ENCODE assay signal across 14 mouse cellular contexts in the genomic region with DNA sequence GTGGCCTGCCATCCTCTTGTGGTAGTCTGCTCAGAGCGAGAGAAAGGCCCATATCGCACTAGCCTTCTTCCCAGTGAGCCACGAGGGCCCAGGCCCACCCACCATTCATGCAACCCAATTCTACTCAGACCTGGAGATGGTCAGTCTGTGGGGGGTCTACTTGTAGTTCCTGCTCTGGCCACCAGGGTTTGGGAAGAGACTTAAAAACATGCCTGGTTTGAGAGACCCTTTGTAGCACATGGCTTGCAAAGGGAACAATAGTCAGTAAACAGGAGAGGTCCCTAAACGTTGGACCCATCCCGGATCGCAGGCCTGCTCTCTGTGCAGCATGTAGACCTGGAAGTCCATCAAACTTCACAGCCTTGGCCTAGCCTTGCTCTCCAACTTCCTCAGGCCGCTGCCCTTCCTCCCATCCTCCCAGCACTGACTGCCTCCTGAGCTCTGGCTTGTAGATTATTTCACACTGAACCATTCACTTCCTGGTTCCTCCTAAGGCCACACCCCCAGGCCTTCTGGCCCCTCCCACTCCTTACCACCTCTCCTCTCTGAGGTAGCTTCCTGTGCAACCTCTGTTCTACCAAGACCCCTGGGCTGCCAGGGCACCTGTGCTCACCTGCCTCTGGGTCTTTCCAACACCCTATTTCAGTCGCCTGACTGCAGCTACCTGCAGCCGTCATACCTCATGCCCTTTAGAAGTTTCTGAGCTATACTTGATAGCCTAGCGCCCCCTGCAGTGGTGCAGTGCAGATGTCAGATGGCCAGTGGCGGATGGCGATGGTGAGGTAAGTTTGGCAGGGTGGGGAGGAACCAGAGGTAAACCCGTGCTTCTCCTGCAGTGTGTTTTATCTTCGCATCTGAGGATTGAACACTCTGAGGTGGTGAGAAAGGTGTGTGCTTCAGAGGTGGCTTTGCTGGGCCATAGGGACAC. TPM values are rescaled to one million over a fixed set of nuclear protein-coding genes. Genes with fewer than 3 reads are reported as not detected.
A peak's percentile ranks its signal among the peaks of the same experiment; 100 is the strongest.
DNase-seq lines count a peak whose midpoint lies in the region; ATAC-seq and TF ChIP-seq lines count a peak whose summit lies in the region.
"Had no signal": no experiment of that assay in that cellular context is flagged by ENCODE, and none has a peak within 500 bp of the region (broad histone marks: within the 10 kb centered on the region; RNA-seq: fewer than 3 reads in every experiment).

No protein-coding gene starts in this region.

- no peaks in the 10 kb centered on the region for H3K9me3 ChIP-seq in kidney, postnatal 0 days (replicated peaks; ENCODE audit: low read length)
- no peaks in the 10 kb centered on the region for H3K9me3 ChIP-seq in CH12.LX (replicated peaks; ENCODE audit: low read length)
- no peaks in the 10 kb centered on the region for H3K9me3 ChIP-seq in midbrain, postnatal 0 days (ENCODE audit: low read length)

- TF ChIP-seq CTCF in kidney, postnatal 0 days (IDR thresholded peaks at IDR 0.05; ENCODE audit: low read depth) = peak; percentile 18; the same call in 1 of the 2 replicates
- TF ChIP-seq CTCF in CH12.LX (conservative IDR thresholded peaks at IDR 0.05 in 1 of 2, IDR thresholded peaks at IDR 0.05 in 1 of 2; ENCODE audit: low read depth in 2 of 2, low read length in 2 of 2) = peak; percentile 44 to 52; a peak in 3 of 4 replicates
- peak; percentile 49 for TF ChIP-seq CTCF in midbrain, postnatal 0 days (IDR thresholded peaks at IDR 0.05)

- peak; percentile 30; the same call in 1 of the 2 replicates for TF ChIP-seq POLR2A in CH12.LX (IDR thresholded peaks at IDR 0.05; ENCODE audit: low read depth, low read length)

- WGBS in kidney, postnatal 0 days = 83% methylated on average over 14 of the region's 14 CpGs
- WGBS in midbrain, postnatal 0 days = 83% methylated on average over 14 of the region's 14 CpGs

- ATAC-seq in kidney, postnatal 0 days (replicated peaks; ENCODE audit: low FRiP score, low read depth) = no peak; the same call in 1 of the 2 replicates
- ATAC-seq in common myeloid progenitor, adult 5-6 weeks (replicated peaks; ENCODE audit: low read depth, poor library complexity, severe bottlenecking) = 0 out of 2 replicates have a peak, but pooled peaks have one; percentile 38
- ATAC-seq in midbrain, postnatal 0 days (ENCODE audit: low FRiP score) = no peak

- H3K4me3 ChIP-seq in kidney, postnatal 0 days (replicated peaks; ENCODE audit: low read depth, low read length) = no peak overlapping the region
- no peak overlapping the region for H3K4me3 ChIP-seq in CH12.LX (replicated peaks in 1 of 3; ENCODE audit: low read depth in 2 of 3, low read length in 2 of 3, poor library complexity in 1 of 3)
- no peak overlapping the region for H3K4me3 ChIP-seq in midbrain, postnatal 0 days (ENCODE audit: low read depth, low read length)

- H3K27me3 ChIP-seq in kidney, postnatal 0 days (ENCODE audit: insufficient read depth, low read length) = no peaks in the 10 kb centered on the region
- peaks cover 6% of the 10 kb centered on the region for H3K27me3 ChIP-seq in CH12.LX (replicated peaks)
- no peaks in the 10 kb centered on the region for H3K27me3 ChIP-seq in midbrain, postnatal 0 days (ENCODE audit: insufficient read depth, low read length)

- TF ChIP-seq EP300 in CH12.LX (IDR thresholded peaks at IDR 0.05; ENCODE audit: low read length) = no peak

- no peaks in the 10 kb centered on the region for H3K36me3 ChIP-seq in kidney, postnatal 0 days (ENCODE audit: insufficient read depth, low read length)
- no peaks in the 10 kb centered on the region for H3K36me3 ChIP-seq in CH12.LX (replicated peaks in 1 of 2; ENCODE audit: control insufficient read depth in 1 of 2, insufficient read depth in 1 of 2, low read length in 1 of 2)
- no peaks in the 10 kb centered on the region for H3K36me3 ChIP-seq in midbrain, postnatal 0 days (ENCODE audit: insufficient read depth, low read length)

- dilution Hi-C loops in CH12.LX (cut with MboI; ENCODE audit: extremely low pct_ligation_motif_present, extremely low pct_unique_long_range_greater_than_20kb, low sequenced_read_pairs) = no loop called here

- in situ Hi-C loops in CH12.LX (cut with MboI; ENCODE audit: low pct_ligation_motif_present, low pct_unique_long_range_greater_than_20kb, low sequenced_read_pairs) = no loop called here

- peaks cover 7% of the 10 kb centered on the region; the same call in 1 of the 2 replicates for H3K4me1 ChIP-seq in kidney, postnatal 0 days (replicated peaks; ENCODE audit: insufficient read depth, low read length)
- peaks cover 0 to 4% of the 10 kb centered on the region in 2 experiments; a peak in 2 of 4 replicates for H3K4me1 ChIP-seq in CH12.LX (ENCODE audit: control insufficient read depth in 1 of 2, insufficient read depth in 2 of 2)
- peaks cover 4% of the 10 kb centered on the region; the same call in 1 of the 2 replicates for H3K4me1 ChIP-seq in midbrain, postnatal 0 days (ENCODE audit: insufficient read depth, low read length)

- DNase-seq in kidney, postnatal 0 days (ENCODE audit: low spot score) = no peak
- no peak for DNase-seq in kidney, postnatal 25 days
- DNase-seq in CH12.LX (ENCODE audit: extremely low read depth) = peak; percentile 49
- DNase-seq in midbrain, postnatal 0 days (ENCODE audit: low spot score) = no peak
- no peak for DNase-seq in ovary, postnatal 14 days (ENCODE audit: low spot score)
- no peak for DNase-seq in urinary bladder, adult 2 months (ENCODE audit: low spot score)
- no peak for DNase-seq in cerebellum, postnatal 4 days (ENCODE audit: low spot score in 2 of 2)
- DNase-seq: adrenal gland, adult 2 months; kidney, postnatal 10 days; retina, postnatal 1 day had no signal

- no peak overlapping the region for H3K9ac ChIP-seq in kidney, postnatal 0 days (ENCODE audit: low read depth, low read length)
- no peak overlapping the region for H3K9ac ChIP-seq in CH12.LX (ENCODE audit: insufficient read depth, low read depth)
- no peak overlapping the region for H3K9ac ChIP-seq in midbrain, postnatal 0 days (replicated peaks; ENCODE audit: low read length, poor library complexity, severe bottlenecking)

- TF ChIP-seq RAD21 in CH12.LX (IDR thresholded peaks at IDR 0.05; ENCODE audit: low read depth, low read length) = peak; percentile 14

- no peak overlapping the region for H3K27ac ChIP-seq in kidney, postnatal 0 days
- no peak overlapping the region for H3K27ac ChIP-seq in CH12.LX (ENCODE audit: insufficient read depth, low read depth)
- H3K27ac ChIP-seq in midbrain, postnatal 0 days (ENCODE audit: low read depth, low read length) = no peak overlapping the region

- H3K79me2 ChIP-seq in CH12.LX (replicated peaks; ENCODE audit: control insufficient read depth, extremely low read depth, insufficient read depth, poor library complexity, severe bottlenecking) = no peaks in the 10 kb centered on the region

- no peak overlapping the region for H3K4me2 ChIP-seq in kidney, postnatal 0 days (ENCODE audit: low read length)
- H3K4me2 ChIP-seq in CH12.LX (ENCODE audit: insufficient read depth, low read depth, poor library complexity, severe bottlenecking) = no peak overlapping the region
- no peak overlapping the region for H3K4me2 ChIP-seq in midbrain, postnatal 0 days (ENCODE audit: low read depth, low read length, poor library complexity, severe bottlenecking)

TF ChIP-seq in CH12.LX, 34 proteins besides CTCF, POLR2A, EP300 and RAD21:
- no peak for TF ChIP-seq CHD2 (IDR thresholded peaks at IDR 0.05; ENCODE audit: low read length)
- no peak for TF ChIP-seq NRF1 (IDR thresholded peaks at IDR 0.05; ENCODE audit: low read depth, low read length)
- peak; percentile 17 for TF ChIP-seq SMC3 (IDR thresholded peaks at IDR 0.05; ENCODE audit: low read depth, low read length)
- TF ChIP-seq MYC (IDR thresholded peaks at IDR 0.05; ENCODE audit: low read depth, low read length) = no peak
- TF ChIP-seq ELF1 (IDR thresholded peaks at IDR 0.05; ENCODE audit: low read depth, low read length) = peak; percentile 80
- TF ChIP-seq MEF2A (IDR thresholded peaks at IDR 0.05; ENCODE audit: borderline replicate concordance, low read depth, low read length) = no peak
- no peak for TF ChIP-seq BHLHE40 (IDR thresholded peaks at IDR 0.05; ENCODE audit: low read depth, low read length)
- TF ChIP-seq NELFE (IDR thresholded peaks at IDR 0.05; ENCODE audit: low read depth, low read length) = no peak
- peak; percentile 12; the same call in 1 of the 2 replicates for TF ChIP-seq MAX (IDR thresholded peaks at IDR 0.05; ENCODE audit: low read length)
- no peak for TF ChIP-seq GABPA (IDR thresholded peaks at IDR 0.05; ENCODE audit: insufficient replicate concordance, low read depth, low read length)

RNA-seq across cellular contexts. Expression of gene Ccdc182, which starts 14.0 kb away (rescaled TPM):
- 4.2 TPM in 2 replicates for polyA plus RNA-seq in kidney, postnatal 0 days (2015; fragmentation: Nextera tagmentation; extraction: Ambion mirVana)
- total RNA-seq in CH12.LX (2012; rRNA removed) (not detected in 2 replicates), CH12.LX (2014; rRNA removed) (not detected in 2 replicates)
- not detected in 2 replicates for polyA plus RNA-seq in CH12.LX (2012; ENCODE audit: insufficient read length, low read depth)
- not detected in 2 replicates for total RNA-seq in common myeloid progenitor, adult 5-6 weeks (2017)
- total RNA-seq in midbrain, postnatal 0 days (2014; rRNA removed) = not detected in 2 replicates
- 0.12 TPM in 1 of 2 replicates, not detected in the other for polyA plus RNA-seq in midbrain, postnatal 0 days (2015; fragmentation: Nextera tagmentation; extraction: Ambion mirVana)
- polyA plus RNA-seq in urinary bladder, adult 2 months (2012; rRNA removed) = not detected in 2 replicates
- total RNA-seq: adrenal gland, adult 2 months; gastrocnemius, adult 18-20 months had no signal
- polyA plus RNA-seq: adrenal gland, adult 2 months; cortical plate, adult 2 months; lung, embryonic 16.5 days had no signal
